Mouse (Mus musculus) liver, adult 2 months (tissue): ENCODE measurements around the gene Glipr1l1. TPM values are rescaled to one million over a fixed set of nuclear protein-coding genes. Genes with fewer than 3 reads are reported as not detected.
"Not testable (repeated sequence)": the region's sequence is repeated elsewhere in the genome, so short reads cannot be mapped to it uniquely, and the experiment has no call there.

Experiments used
- DNase-seq: peaks from one replicate; pipeline ENCODE4 v3.0.0-alpha.2; 2011; ENCODE audit warnings: low read depth, low spot score; ENCODE audit errors: extremely low read depth
- H3K27ac ChIP-seq: fragments of 200-500 bp; replicated peaks from 2 replicates; pipeline ENCODE4 v1.5.1; 2012; ENCODE audit warnings: low read depth, mild to moderate bottlenecking, control low read depth, inconsistent platforms, low read length; ENCODE audit not compliant: insufficient read depth
- H3K27me3 ChIP-seq: fragments of 200-500 bp; 2 replicates; pipeline ENCODE4 v1.6.1; 2012; ENCODE audit warnings: mild to moderate bottlenecking, moderate library complexity, low read length, inconsistent platforms; ENCODE audit not compliant: control insufficient read depth, insufficient read depth
- H3K36me3 ChIP-seq: fragments of 200-500 bp; 2 replicates; pipeline ENCODE4 v1.6.1; 2012; ENCODE audit warnings: low read length, inconsistent platforms; ENCODE audit not compliant: control insufficient read depth, insufficient read depth
- H3K4me1 ChIP-seq: fragments of 200-500 bp; 2 replicates; pipeline ENCODE4 v1.6.1; 2011; ENCODE audit warnings: low read length; ENCODE audit not compliant: control insufficient read depth, insufficient read depth
- H3K4me3 ChIP-seq: fragments of 200-500 bp; 2 replicates; pipeline ENCODE4 v1.5.1; 2011; ENCODE audit warnings: low read depth, mild to moderate bottlenecking, control low read depth, low read length, moderate library complexity; ENCODE audit not compliant: insufficient read depth
- H3K79me2 ChIP-seq: fragments of 200-500 bp; 2 replicates; pipeline ENCODE4 v1.6.1; 2012; ENCODE audit warnings: inconsistent platforms, mild to moderate bottlenecking, low read length, moderate library complexity; ENCODE audit not compliant: control insufficient read depth, insufficient read depth
- H3K9ac ChIP-seq: fragments of 200-500 bp; 2 replicates; pipeline ENCODE4 v1.6.1; 2012; ENCODE audit warnings: low read depth, mild to moderate bottlenecking, control low read depth, inconsistent platforms, low read length
- CTCF ChIP-seq: fragments of 200-500 bp; IDR thresholded peaks from 2 replicates; pipeline ENCODE4 v1.5.1; 2011; ENCODE audit warnings: low read depth, low read length, control low read depth
- POLR2A ChIP-seq: fragments of 200-500 bp; IDR thresholded peaks from 2 replicates; pipeline ENCODE4 v1.6.1; 2011; ENCODE audit warnings: low read length, control low read depth; ENCODE audit not compliant: insufficient read depth; ENCODE audit errors: extremely low read depth
- WGBS: fragments of 180-500 bp; shearing (Covaris S2); methylation state at CpG from one replicate; pipeline ENCODE4 v1.1.7; 2018; 5-methylcytosine and 5-hydroxymethylcytosine counted together
- polyA plus RNA-seq: library from polyadenylated mRNA; depleted of rRNA; stranded (reverse); fragments of >200 nt; gene quantifications from 2 replicates; pipeline ENCODE4 v1.2.3, GENCODE M21; 2012; rRNA removed
- total RNA-seq: library from RNA; depleted of rRNA; stranded (reverse); fragments of >200 nt; gene quantifications from 2 replicates; pipeline ENCODE4 v1.2.3, GENCODE M21; 2014; rRNA removed

Glipr1l1 gene
- total RNA-seq (not detected in 2 replicates), polyA plus RNA-seq (not detected in 2 replicates)

- Histone ChIP-seq H3K27ac (no peak within 1 kb of the TSS), H3K79me2 (no peaks in the 10 kb centered on the region), H3K36me3 (no peaks in the 10 kb centered on the region), H3K27me3 (no peaks in the 10 kb centered on the region), H3K4me1 (no peaks in the 10 kb centered on the region), H3K9ac (no peak within 1 kb of the TSS), H3K4me3 (no peak within 1 kb of the TSS)
- 66% methylated on average over 14 of the region's 14 CpGs for WGBS
- DNase-seq = peak; percentile 10
- TF ChIP-seq POLR2A (no peak), CTCF (0 out of 2 replicates have a peak, but pooled peaks have one; percentile 12)
These were observed at the start of gene Glipr1l1 for GRCm38 (mm10) chr10:112059702-112060582. Gene Glipr1l1 (plus strand): TSS chr10:112060189.

GRCm38 (mm10) chr10:112023585-112023984 is 36.4 kb upstream of the Glipr1l1 start:
- Histone ChIP-seq H3K4me1 (no peaks in the 10 kb centered on the region), H3K36me3 (no peaks in the 10 kb centered on the region), H3K4me3 (no peak overlapping the region), H3K79me2 (no peaks in the 10 kb centered on the region), H3K27me3 (no peaks in the 10 kb centered on the region), H3K9ac (no peak overlapping the region), H3K27ac (no peak overlapping the region)
- 66% methylated on average over 2 of the region's 2 CpGs for WGBS
- TF ChIP-seq POLR2A = no peak
- TF ChIP-seq CTCF = no peak
- no peak for DNase-seq

GRCm38 (mm10) chr10:112028689-112029088 is 31.3 kb upstream of the Glipr1l1 start:
- not testable (repeated sequence) for H3K9ac ChIP-seq, H3K36me3 ChIP-seq, H3K4me3 ChIP-seq, H3K4me1 ChIP-seq, DNase-seq, H3K79me2 ChIP-seq, H3K27me3 ChIP-seq, H3K27ac ChIP-seq
- WGBS = 85% methylated on average over 3 of the region's 3 CpGs

- 80% methylated on average over 9 of the region's 9 CpGs for WGBS
- H3K79me2 ChIP-seq, H3K9ac ChIP-seq, H3K27me3 ChIP-seq, DNase-seq, H3K27ac ChIP-seq, H3K4me1 ChIP-seq, H3K4me3 ChIP-seq, H3K36me3 ChIP-seq: not testable (repeated sequence)
These were observed 16.5 kb upstream of the Glipr1l1 start for GRCm38 (mm10) chr10:112043523-112043922.

- H3K36me3 ChIP-seq, H3K79me2 ChIP-seq, H3K4me3 ChIP-seq, DNase-seq, H3K4me1 ChIP-seq, H3K27ac ChIP-seq, H3K9ac ChIP-seq, H3K27me3 ChIP-seq: not testable (repeated sequence)
- 65% methylated on average over 14 of the region's 14 CpGs for WGBS
These were observed 15.7 kb upstream of the Glipr1l1 start for GRCm38 (mm10) chr10:112044283-112044682.

GRCm38 (mm10) chr10:112051220-112051619 is 8.8 kb upstream of the Glipr1l1 start:
- H3K9ac ChIP-seq = no peak overlapping the region
- H3K27me3 ChIP-seq = no peaks in the 10 kb centered on the region
- no peak overlapping the region for H3K27ac ChIP-seq
- H3K36me3 ChIP-seq = no peaks in the 10 kb centered on the region
- no peak for DNase-seq
- no peak overlapping the region for H3K4me3 ChIP-seq
- no peaks in the 10 kb centered on the region for H3K79me2 ChIP-seq
- H3K4me1 ChIP-seq = no peaks in the 10 kb centered on the region
- TF ChIP-seq POLR2A (no peak), CTCF (no peak)

GRCm38 (mm10) chr10:112051956-112052355 is 8.0 kb upstream of the Glipr1l1 start:
- H3K79me2 ChIP-seq, H3K9ac ChIP-seq, H3K27me3 ChIP-seq, H3K36me3 ChIP-seq, DNase-seq, H3K4me1 ChIP-seq, H3K4me3 ChIP-seq, H3K27ac ChIP-seq: not testable (repeated sequence)
- 65% methylated on average over 2 of the region's 2 CpGs for WGBS

- not testable (repeated sequence) for H3K27ac ChIP-seq, H3K9ac ChIP-seq, DNase-seq, H3K79me2 ChIP-seq, H3K27me3 ChIP-seq, H3K4me3 ChIP-seq, H3K4me1 ChIP-seq, H3K36me3 ChIP-seq
- WGBS = 77% methylated on average over 6 of the region's 6 CpGs
These were observed 570 bp downstream of the Glipr1l1 start for GRCm38 (mm10) chr10:112060583-112060934.
